Mouse (Mus musculus) spleen, adult 2 months (tissue): ENCODE data around the gene Myom3. TPM values are rescaled to one million over a fixed set of nuclear protein-coding genes. Genes with fewer than 3 reads are reported as not detected.

ENCODE experiments used
- DNase-seq, 2 experiments: peaks; one replicate each; pipeline versions ENCODE4 v3.0.0 to v3.0.0-alpha.2; 2012 to 2021; ENCODE audit warnings: low spot score in 2 of 2, low read depth in 1 of 2
- H3K27ac ChIP-seq: fragments of 200-500 bp; 2 replicates; pipeline ENCODE4 v1.5.1; 2012; ENCODE audit warnings: low read length, inconsistent platforms; ENCODE audit not compliant: insufficient read depth
- H3K27me3 ChIP-seq: fragments of 200-500 bp; 2 replicates; pipeline ENCODE4 v1.6.1; 2012; ENCODE audit warnings: mild to moderate bottlenecking, moderate library complexity, low read length, inconsistent platforms; ENCODE audit not compliant: control insufficient read depth, insufficient read depth
- H3K36me3 ChIP-seq: fragments of 200-500 bp; 2 replicates; pipeline ENCODE4 v1.6.1; 2012; ENCODE audit warnings: mild to moderate bottlenecking, low read length, inconsistent platforms; ENCODE audit not compliant: control insufficient read depth, insufficient read depth
- H3K4me1 ChIP-seq: fragments of 200-500 bp; 2 replicates; pipeline ENCODE4 v1.6.1; 2011; ENCODE audit warnings: inconsistent platforms; ENCODE audit not compliant: control insufficient read depth, insufficient read depth, insufficient read length
- H3K4me3 ChIP-seq: fragments of 200-500 bp; 2 replicates; pipeline ENCODE4 v1.5.1; 2011; ENCODE audit warnings: mild to moderate bottlenecking, inconsistent platforms; ENCODE audit not compliant: insufficient read depth, insufficient read length; ENCODE audit errors: extremely low read depth
- CTCF ChIP-seq: fragments of 200-500 bp; IDR thresholded peaks from 2 replicates; pipeline ENCODE4 v1.5.1; 2011; ENCODE audit warnings: mild to moderate bottlenecking, inconsistent platforms; ENCODE audit not compliant: insufficient read depth, insufficient read length, insufficient replicate concordance; ENCODE audit errors: extremely low read depth
- POLR2A ChIP-seq: fragments of 200-500 bp; IDR thresholded peaks from 2 replicates; pipeline ENCODE4 v1.6.1; 2011; ENCODE audit warnings: low read depth, low read length, inconsistent platforms
- WGBS: fragments of 180-500 bp; shearing (Covaris S2); methylation state at CpG from one replicate; pipeline ENCODE4 v1.1.7; 2018; 5-methylcytosine and 5-hydroxymethylcytosine counted together
- polyA plus RNA-seq: library from polyadenylated mRNA; depleted of rRNA; stranded (reverse); fragments of >200 nt; gene quantifications from 2 replicates; pipeline ENCODE4 v1.2.3, GENCODE M21; 2012

Gene Myom3
- polyA plus RNA-seq, 1 experiment: 0.22 TPM

- 45% methylated on average over 11 of the region's 11 CpGs for WGBS
- no peaks in the 10 kb centered on the region for H3K27me3 ChIP-seq
- H3K27ac ChIP-seq: no peak overlapping the region
- H3K4me3 ChIP-seq: no peak overlapping the region
- no peak for TF ChIP-seq CTCF
- TF ChIP-seq POLR2A: no peak
- no peaks in the 10 kb centered on the region for H3K4me1 ChIP-seq
- DNase-seq: no peak
- no peaks in the 10 kb centered on the region for H3K36me3 ChIP-seq
Observed at GRCm38 (mm10) chr4:135797931-135798330, 38.4 kb downstream of the Myom3 start.

GRCm38 (mm10) chr4:135801543-135801942 lies 42.0 kb downstream of the Myom3 start:
- Histone ChIP-seq H3K36me3 (no peaks in the 10 kb centered on the region), H3K4me1 (no peaks in the 10 kb centered on the region), H3K27ac (no peak overlapping the region), H3K27me3 (peaks cover 1% of the 10 kb centered on the region; the same call in 1 of the 2 replicates), H3K4me3 (no peak overlapping the region)
- 25% methylated on average over 8 of the region's 8 CpGs for WGBS
- TF ChIP-seq CTCF (peak; percentile 94; the same call in 1 of the 2 replicates), POLR2A (no peak)
- peak; percentile 47 to 78 for DNase-seq

- Histone ChIP-seq H3K36me3 (no peaks in the 10 kb centered on the region), H3K27ac (no peak overlapping the region), H3K4me1 (no peaks in the 10 kb centered on the region), H3K4me3 (no peak overlapping the region), H3K27me3 (peaks cover 1% of the 10 kb centered on the region; the same call in 1 of the 2 replicates)
- 0 out of 2 replicates have a peak, but pooled peaks have one; percentile 4 for TF ChIP-seq CTCF
- TF ChIP-seq POLR2A: no peak
- WGBS: 73% methylated on average over 4 of the region's 4 CpGs
- no peak for DNase-seq
Observed at GRCm38 (mm10) chr4:135803299-135803698, 43.8 kb downstream of the Myom3 start.

GRCm38 (mm10) chr4:135804169-135804568 lies 44.7 kb downstream of the Myom3 start:
- Histone ChIP-seq H3K4me1 (no peaks in the 10 kb centered on the region), H3K36me3 (no peaks in the 10 kb centered on the region), H3K4me3 (no peak overlapping the region), H3K27me3 (peaks cover 1% of the 10 kb centered on the region; the same call in 1 of the 2 replicates), H3K27ac (no peak overlapping the region)
- 86% methylated on average over 5 of the region's 5 CpGs for WGBS
- TF ChIP-seq CTCF (no peak), POLR2A (no peak)
- no peak for DNase-seq

GRCm38 (mm10) chr4:135814896-135815295 lies 55.4 kb downstream of the Myom3 start:
- no peak for DNase-seq
- Histone ChIP-seq H3K4me1 (no peaks in the 10 kb centered on the region), H3K27me3 (no peaks in the 10 kb centered on the region), H3K27ac (no peak overlapping the region), H3K36me3 (no peaks in the 10 kb centered on the region), H3K4me3 (no peak overlapping the region)
- WGBS: 77% methylated on average over 7 of the region's 7 CpGs
- TF ChIP-seq CTCF: no peak
- no peak for TF ChIP-seq POLR2A

GRCm38 (mm10) chr4:135816905-135817622 lies 57.5 kb downstream of the Myom3 start:
- no peak overlapping the region for H3K27ac ChIP-seq
- WGBS: 33% methylated on average over 12 of the region's 12 CpGs
- TF ChIP-seq POLR2A: no peak
- peak; percentile 42; the same call in 1 of the 2 replicates for TF ChIP-seq CTCF
- H3K4me3 ChIP-seq: no peak overlapping the region
- no peaks in the 10 kb centered on the region for H3K27me3 ChIP-seq
- no peaks in the 10 kb centered on the region for H3K36me3 ChIP-seq
- peak; percentile 21 to 36 for DNase-seq
- H3K4me1 ChIP-seq: no peaks in the 10 kb centered on the region

- H3K36me3 ChIP-seq: no peaks in the 10 kb centered on the region
- H3K27ac ChIP-seq: no peak overlapping the region
- H3K4me1 ChIP-seq: no peaks in the 10 kb centered on the region
- no peak overlapping the region for H3K4me3 ChIP-seq
- TF ChIP-seq CTCF: no peak
- no peak for TF ChIP-seq POLR2A
- DNase-seq: no peak
- 93% methylated on average over 3 of the region's 3 CpGs for WGBS
- no peaks in the 10 kb centered on the region for H3K27me3 ChIP-seq
Observed at GRCm38 (mm10) chr4:135818366-135818765, 58.9 kb downstream of the Myom3 start.
